Mouse (Mus musculus) stomach, postnatal 0 days (tissue): ENCODE measurements around the gene Mpv17l2. TPM values are rescaled to one million over a fixed set of nuclear protein-coding genes. Genes with fewer than 3 reads are reported as not detected.

Source experiments
- ATAC-seq: fragments of 200-750 bp; cut with Nextera tagmentation; 2 replicates; pipeline ENCODE4 v1.8.0; 2017; ENCODE audit not compliant: low FRiP score, low TSS enrichment
- DNase-seq: peaks from one replicate; pipeline ENCODE4 v3.0.0-alpha.2; 2016; ENCODE audit warnings: low spot score
- H3K27ac ChIP-seq: fragments of 300-500 bp; sonication (generic); replicated peaks from 2 replicates; pipeline ENCODE4 v1.5.1; 2014; ENCODE audit warnings: mild to moderate bottlenecking, control low read depth
- H3K27me3 ChIP-seq: fragments of 300-500 bp; sonication (generic); 2 replicates; pipeline ENCODE4 v1.6.1; 2014; ENCODE audit warnings: low read length; ENCODE audit not compliant: control insufficient read depth, insufficient read depth
- H3K36me3 ChIP-seq: fragments of 300-500 bp; sonication (generic); 2 replicates; pipeline ENCODE4 v1.6.1; 2014; ENCODE audit warnings: low read length, mixed read lengths; ENCODE audit not compliant: control insufficient read depth, insufficient read depth
- H3K4me1 ChIP-seq: fragments of 300-500 bp; sonication (generic); replicated peaks from 2 replicates; pipeline ENCODE4 v1.6.1; 2014; ENCODE audit warnings: antibody characterized with exemption; ENCODE audit not compliant: control insufficient read depth, insufficient read depth
- H3K4me2 ChIP-seq: fragments of 300-500 bp; sonication (generic); replicated peaks from 2 replicates; pipeline ENCODE4 v1.6.1; 2014; ENCODE audit warnings: low read depth, mild to moderate bottlenecking, control low read depth, moderate library complexity
- H3K4me3 ChIP-seq: fragments of 300-500 bp; sonication (generic); 2 replicates; pipeline ENCODE4 v1.5.1; 2014; ENCODE audit warnings: low read depth, low read length, control low read depth
- H3K9ac ChIP-seq: fragments of 300-500 bp; sonication (generic); 2 replicates; pipeline ENCODE4 v1.6.1; 2014; ENCODE audit warnings: mild to moderate bottlenecking, low read length, control low read depth, mixed read lengths
- H3K9me3 ChIP-seq: fragments of 300-500 bp; sonication (generic); 2 replicates; pipeline ENCODE4 v1.6.1; 2016; ENCODE audit warnings: low read length; ENCODE audit not compliant: control insufficient read depth
- CTCF ChIP-seq: IDR thresholded peaks from 2 replicates; pipeline ENCODE4 v1.5.1; 2016; ENCODE audit warnings: antibody characterized with exemption, low read depth, mild to moderate bottlenecking, moderate library complexity
- EP300 ChIP-seq: optimal IDR thresholded peaks from 2 replicates; pipeline ENCODE3; 2016; ENCODE audit warnings: antibody characterized with exemption
- WGBS: fragments of 180-500 bp; shearing (Covaris S2); extraction: QIAGEN DNeasy Blood & Tissue Kit; methylation state at CpG from one replicate; pipeline ENCODE4 v1.1.7; 2014; 5-methylcytosine and 5-hydroxymethylcytosine counted together
- polyA plus RNA-seq: library from polyadenylated mRNA; unstranded; fragments of >200 nt; fragmentation: Nextera tagmentation; extraction: Ambion mirVana; gene quantifications from 2 replicates; pipeline ENCODE4 v1.2.1, GENCODE M21; 2015

The Mpv17l2 gene
- 77.3 and 80.1 TPM in 2 replicates for polyA plus RNA-seq

DNA sequence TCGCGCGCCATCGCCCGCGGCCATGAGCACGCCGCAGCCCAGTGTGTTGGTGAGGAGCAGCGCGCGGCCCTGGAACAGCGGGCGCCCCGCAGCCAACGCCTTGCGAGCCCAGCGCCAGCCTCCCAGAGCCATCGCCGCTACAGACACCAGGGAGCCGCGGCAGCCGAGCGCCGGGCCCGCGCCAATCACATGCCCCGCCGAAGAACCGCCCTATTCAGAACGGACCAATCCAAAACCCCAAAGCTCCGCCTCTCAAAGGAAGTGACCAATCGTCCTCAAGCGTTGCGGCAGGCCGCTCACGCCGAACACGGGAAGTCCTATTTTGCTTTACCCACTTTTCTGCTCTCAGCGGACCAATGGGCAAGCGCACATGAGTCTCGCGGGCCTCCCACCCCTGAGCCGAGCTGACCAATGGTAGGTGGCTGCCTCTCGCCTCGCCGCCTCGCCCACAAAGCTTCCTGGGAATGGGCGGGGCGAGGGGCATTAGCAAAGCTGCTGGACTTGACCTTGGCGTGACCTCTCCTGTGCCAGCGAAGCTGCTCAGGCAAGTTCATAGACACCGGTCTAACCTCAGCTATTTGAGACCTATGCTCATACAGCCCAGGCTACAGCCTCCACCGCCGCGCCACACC lies at the start of gene Mpv17l2:
Gene Mpv17l2, minus strand, starts transcription at position 172 of the 632 bp plus-strand sequence.
- H3K4me1 ChIP-seq = 0 out of 2 replicates have a peak, but pooled peaks cover 5% of the 10 kb centered on the region
- ATAC-seq = peak; percentile 91
- no peaks in the 10 kb centered on the region for H3K9me3 ChIP-seq
- H3K36me3 ChIP-seq = peaks cover 9% of the 10 kb centered on the region
- H3K4me3 ChIP-seq = peak within 1 kb of the TSS; percentile 67
- TF ChIP-seq CTCF = no peak
- TF ChIP-seq EP300 = no peak
- DNase-seq = peak; percentile 97
- under 1% methylated on average over 51 of the region's 55 CpGs for WGBS
- no peaks in the 10 kb centered on the region for H3K27me3 ChIP-seq
- H3K9ac ChIP-seq = peak within 1 kb of the TSS; percentile 83
- peak within 1 kb of the TSS; percentile 100 for H3K4me2 ChIP-seq
- peak within 1 kb of the TSS; percentile 87 for H3K27ac ChIP-seq

DNA sequence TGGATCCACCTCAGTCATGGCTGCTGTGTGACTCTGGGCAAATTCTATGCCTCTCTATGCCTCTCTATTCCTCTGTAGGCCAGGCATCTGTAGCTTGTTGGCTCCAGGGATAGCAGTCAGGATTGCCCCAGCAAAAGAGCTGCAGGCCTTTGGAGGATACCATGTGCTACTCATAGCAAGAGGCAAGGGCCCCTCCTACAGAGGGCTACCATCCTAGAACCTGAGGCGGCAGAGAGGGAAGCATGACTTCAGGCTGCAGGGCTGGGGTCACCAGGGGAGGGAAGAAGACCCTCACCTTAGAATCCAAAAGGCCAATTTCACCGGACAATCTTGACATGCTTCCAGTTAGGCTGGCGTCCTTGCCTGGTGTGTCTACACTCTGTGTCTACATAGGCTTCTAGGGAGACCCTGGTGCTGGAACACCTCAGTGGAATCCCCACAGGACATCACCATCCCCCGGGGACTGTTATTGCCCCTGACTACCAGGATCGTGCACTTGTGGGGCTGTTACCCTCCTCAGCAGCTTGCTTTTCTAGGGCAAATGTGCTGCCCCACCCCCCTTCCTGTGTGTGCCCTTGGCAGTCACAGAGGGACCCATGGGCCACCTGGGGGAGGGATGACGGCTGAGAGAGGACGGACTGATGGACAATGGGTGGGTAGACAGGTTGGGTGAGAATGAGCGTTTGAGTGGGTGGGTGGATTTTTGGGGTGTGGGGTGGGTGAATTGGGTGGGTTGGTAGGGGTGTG lies 48.4 kb upstream of the Mpv17l2 start:
- Histone ChIP-seq H3K4me1 (no peaks in the 10 kb centered on the region; the same call in 1 of the 2 replicates), H3K27ac (no peak overlapping the region), H3K36me3 (no peaks in the 10 kb centered on the region), H3K9ac (no peak overlapping the region), H3K27me3 (no peaks in the 10 kb centered on the region), H3K4me2 (no peak overlapping the region), H3K4me3 (no peak overlapping the region), H3K9me3 (no peaks in the 10 kb centered on the region)
- DNase-seq = no peak
- TF ChIP-seq CTCF (no peak), EP300 (no peak)
- ATAC-seq = no peak
- WGBS = 79% methylated on average over 8 of the region's 8 CpGs

DNA sequence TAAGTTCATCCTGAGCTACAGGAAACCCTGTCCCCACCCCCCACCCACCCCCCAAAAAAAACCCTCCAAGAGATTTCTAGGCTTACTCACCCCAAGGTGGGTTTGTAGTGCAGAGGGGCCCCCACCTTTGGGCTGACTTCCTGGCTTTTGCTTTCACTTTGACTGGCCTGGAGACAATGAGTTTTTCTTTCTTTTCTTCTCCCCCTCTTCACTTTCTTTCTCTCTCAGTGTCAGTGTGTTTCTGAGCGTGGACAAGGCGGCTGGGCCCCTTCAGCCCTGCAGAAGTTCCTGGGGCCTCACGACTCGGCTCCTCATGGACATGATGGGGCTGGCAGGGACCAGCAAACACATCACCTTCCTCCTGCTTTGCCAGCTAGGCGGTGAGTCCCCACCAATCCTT lies 47.5 kb upstream of the Mpv17l2 start, which contains the start of gene Il12rb1:
Gene Il12rb1, plus strand, starts transcription at position 211 of the 400 bp plus-strand sequence.
- WGBS = 70% methylated on average over 5 of the region's 5 CpGs
- peaks cover 2% of the 10 kb centered on the region; the same call in 1 of the 2 replicates for H3K27me3 ChIP-seq
- no peaks in the 10 kb centered on the region for H3K9me3 ChIP-seq
- H3K36me3 ChIP-seq = no peaks in the 10 kb centered on the region
- peaks cover 2% of the 10 kb centered on the region; the same call in 1 of the 2 replicates for H3K4me1 ChIP-seq
- no peak for ATAC-seq
- TF ChIP-seq CTCF = no peak
- no peak for TF ChIP-seq EP300
- H3K27ac ChIP-seq = no peak within 1 kb of the TSS
- DNase-seq = no peak
- no peak within 1 kb of the TSS for H3K4me2 ChIP-seq
- no peak within 1 kb of the TSS for H3K4me3 ChIP-seq
- H3K9ac ChIP-seq = no peak within 1 kb of the TSS

DNA sequence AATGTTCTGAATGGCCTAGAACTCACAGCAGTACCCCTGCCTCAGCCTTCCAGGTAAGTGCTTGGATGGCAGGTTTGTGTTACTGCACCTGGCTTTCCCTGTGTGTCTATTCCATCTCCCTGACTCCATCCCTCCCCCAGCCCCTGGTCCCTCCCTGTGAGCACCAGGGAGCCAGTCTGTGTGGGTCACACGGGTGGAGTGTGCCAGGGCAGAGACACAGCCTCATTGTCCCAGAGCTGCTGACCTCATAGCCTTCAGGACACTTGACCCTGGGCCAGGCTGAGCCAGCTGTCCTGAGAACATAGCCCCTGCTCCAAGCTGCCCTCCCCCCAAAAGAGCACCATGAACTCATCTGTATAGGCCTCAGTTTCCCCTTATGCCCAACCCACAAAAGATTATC lies 46.6 kb upstream of the Mpv17l2 start:
- H3K9ac ChIP-seq = no peak overlapping the region
- H3K4me3 ChIP-seq = no peak overlapping the region
- no peak for DNase-seq
- no peak overlapping the region for H3K27ac ChIP-seq
- ATAC-seq = no peak
- no peaks in the 10 kb centered on the region for H3K9me3 ChIP-seq
- TF ChIP-seq CTCF = no peak
- TF ChIP-seq EP300 = no peak
- H3K36me3 ChIP-seq = no peaks in the 10 kb centered on the region
- WGBS = 61% methylated on average over 1 of the region's 1 CpGs
- no peak overlapping the region for H3K4me2 ChIP-seq
- peaks cover 2% of the 10 kb centered on the region; the same call in 1 of the 2 replicates for H3K27me3 ChIP-seq
- peaks cover 2% of the 10 kb centered on the region; the same call in 1 of the 2 replicates for H3K4me1 ChIP-seq

DNA sequence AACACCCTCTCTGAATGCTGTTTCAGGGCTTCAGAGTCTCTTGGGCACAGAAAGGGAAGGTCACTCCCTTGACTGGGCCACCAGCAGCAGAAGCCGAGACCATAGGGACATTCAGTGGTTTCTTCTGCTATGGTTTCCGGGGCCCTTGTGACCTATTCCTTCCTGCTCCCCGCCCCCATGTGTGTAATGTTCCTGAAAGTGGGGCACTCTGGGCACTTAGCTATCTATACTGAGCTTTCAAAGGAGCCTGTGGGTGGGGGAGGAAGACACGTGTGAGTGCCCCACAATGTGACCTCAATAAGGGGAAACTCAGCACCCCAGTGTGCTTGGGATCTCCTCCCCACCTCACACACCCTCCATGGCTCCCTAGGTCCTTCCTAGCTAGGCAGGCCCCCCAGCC lies 45.8 kb upstream of the Mpv17l2 start:
- Histone ChIP-seq H3K9me3 (no peaks in the 10 kb centered on the region), H3K27me3 (peaks cover 2% of the 10 kb centered on the region; the same call in 1 of the 2 replicates), H3K4me1 (peaks cover 2% of the 10 kb centered on the region; the same call in 1 of the 2 replicates), H3K27ac (no peak overlapping the region), H3K4me2 (no peak overlapping the region), H3K9ac (no peak overlapping the region), H3K4me3 (no peak overlapping the region), H3K36me3 (no peaks in the 10 kb centered on the region)
- WGBS = 79% methylated on average over 4 of the region's 4 CpGs
- ATAC-seq (no peak), DNase-seq (no peak)
- no peak for TF ChIP-seq CTCF
- TF ChIP-seq EP300 = no peak
